Mouse (Mus musculus): Measurements from ENCODE around the gene Wdr20. TPM values are rescaled to one million over a fixed set of nuclear protein-coding genes. Genes with fewer than 3 reads are reported as not detected.

Wdr20 gene
- total RNA-seq, 1 experiment from 2014 or later: 59.0 TPM

GRCm38 (mm10) chr12:110769660-110770297 lies 32.0 kb downstream of the Wdr20 start:
- no peak for ATAC-seq (ENCODE audit: extremely low read depth, insufficient number of reproducible peaks, low FRiP score, poor library complexity, severe bottlenecking)

GRCm38 (mm10) chr12:110770479-110771247 lies 32.9 kb downstream of the Wdr20 start:
- ATAC-seq (ENCODE audit: extremely low read depth, insufficient number of reproducible peaks, low FRiP score, poor library complexity, severe bottlenecking): peak; percentile 55; the same call in 1 of the 2 replicates

DNA sequence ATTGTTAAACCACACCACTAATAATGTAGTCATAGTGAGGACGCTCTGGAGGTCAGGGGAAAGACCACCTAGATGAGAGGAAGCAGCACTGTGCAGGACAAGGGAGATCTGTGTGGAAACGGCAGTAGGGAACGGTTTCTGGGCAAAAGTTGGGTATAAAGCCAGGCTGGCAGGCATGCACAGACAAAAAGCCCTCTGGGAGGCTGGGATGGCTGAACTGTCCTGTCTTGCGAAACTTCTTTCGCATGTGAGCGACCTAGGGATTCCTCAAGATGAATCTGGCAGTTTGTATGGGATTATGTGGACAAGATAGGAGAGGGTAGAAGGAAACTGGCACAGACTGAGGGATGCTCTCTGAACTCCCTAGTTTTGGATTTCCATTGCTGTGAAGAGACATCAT lies 34.2 kb downstream of the Wdr20 start:
- no peak for ATAC-seq (ENCODE audit: extremely low read depth, insufficient number of reproducible peaks, low FRiP score, poor library complexity, severe bottlenecking)

- peak; percentile 79 for ATAC-seq (ENCODE audit: extremely low read depth, insufficient number of reproducible peaks, low FRiP score, poor library complexity, severe bottlenecking)
Observed at GRCm38 (mm10) chr12:110775628-110776426, 38.1 kb downstream of the Wdr20 start.

- peak; percentile 80 for ATAC-seq (ENCODE audit: extremely low read depth, insufficient number of reproducible peaks, low FRiP score, poor library complexity, severe bottlenecking)
Observed at GRCm38 (mm10) chr12:110777853-110778252, 40.1 kb downstream of the Wdr20 start.

DNA sequence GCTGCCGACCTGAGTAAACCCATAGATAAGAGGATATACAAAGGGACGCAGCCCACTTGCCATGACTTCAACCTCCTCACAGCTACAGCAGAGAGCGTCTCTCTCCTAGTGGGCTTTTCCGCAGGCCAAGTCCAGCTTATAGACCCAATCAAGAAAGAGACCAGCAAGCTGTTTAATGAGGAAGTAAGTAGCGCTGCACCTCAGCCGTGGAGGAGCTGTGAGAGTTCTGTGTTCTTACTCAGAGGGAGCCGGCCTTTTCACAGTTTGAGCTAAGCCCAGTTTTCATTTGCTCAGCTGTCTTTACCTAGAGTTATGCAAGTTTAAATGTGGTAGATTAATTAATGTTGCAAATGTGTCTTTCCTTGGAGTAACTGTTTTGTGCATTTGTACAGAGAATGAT lies 41.6 kb downstream of the Wdr20 start:
- ATAC-seq (ENCODE audit: extremely low read depth, insufficient number of reproducible peaks, low FRiP score, poor library complexity, severe bottlenecking): no peak

DNA sequence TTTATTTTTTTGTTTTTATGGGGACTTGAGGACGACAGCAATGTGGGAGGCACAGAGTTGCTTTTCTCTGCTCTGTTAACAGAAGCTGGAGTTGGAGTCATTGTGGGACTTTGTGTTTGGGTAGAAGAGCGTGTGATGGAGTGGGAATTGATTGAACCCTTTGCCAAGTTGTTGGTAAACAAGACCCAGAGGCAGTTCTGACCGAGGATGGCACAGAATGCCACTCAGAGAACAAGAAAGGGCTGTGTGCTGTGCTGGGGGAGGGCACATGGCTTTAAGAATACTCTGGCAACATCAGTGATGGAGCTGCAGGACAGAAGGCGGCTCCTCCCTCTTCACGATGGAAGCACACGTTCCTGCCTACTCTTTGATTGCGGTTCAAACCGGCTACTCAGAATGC lies 43.4 kb downstream of the Wdr20 start:
- no peak for ATAC-seq (ENCODE audit: extremely low read depth, insufficient number of reproducible peaks, low FRiP score, poor library complexity, severe bottlenecking)

- no peak for ATAC-seq (ENCODE audit: extremely low read depth, insufficient number of reproducible peaks, low FRiP score, poor library complexity, severe bottlenecking)
Observed at GRCm38 (mm10) chr12:110782278-110782677, 44.5 kb downstream of the Wdr20 start.

DNA sequence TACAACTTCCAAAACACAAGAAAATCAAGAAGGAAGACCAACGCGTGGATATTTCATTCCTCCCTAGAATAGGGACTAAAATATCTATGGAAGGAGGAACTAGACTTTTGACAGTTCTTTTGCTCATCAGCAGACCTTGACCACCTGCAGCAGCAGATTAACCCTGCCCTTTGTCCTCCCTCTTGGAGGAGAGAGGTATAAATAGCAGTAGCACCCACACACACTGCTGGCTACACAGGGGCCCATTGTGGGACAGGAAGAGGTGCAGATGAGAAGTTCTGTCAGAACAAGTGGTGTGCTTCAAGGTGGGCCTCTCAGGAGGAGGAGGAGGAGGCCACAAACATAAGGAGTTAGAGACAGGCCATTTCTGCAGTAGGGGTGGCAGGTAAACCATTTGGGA lies 46.5 kb downstream of the Wdr20 start:
- ATAC-seq (ENCODE audit: extremely low read depth, insufficient number of reproducible peaks, low FRiP score, poor library complexity, severe bottlenecking): no peak

DNA sequence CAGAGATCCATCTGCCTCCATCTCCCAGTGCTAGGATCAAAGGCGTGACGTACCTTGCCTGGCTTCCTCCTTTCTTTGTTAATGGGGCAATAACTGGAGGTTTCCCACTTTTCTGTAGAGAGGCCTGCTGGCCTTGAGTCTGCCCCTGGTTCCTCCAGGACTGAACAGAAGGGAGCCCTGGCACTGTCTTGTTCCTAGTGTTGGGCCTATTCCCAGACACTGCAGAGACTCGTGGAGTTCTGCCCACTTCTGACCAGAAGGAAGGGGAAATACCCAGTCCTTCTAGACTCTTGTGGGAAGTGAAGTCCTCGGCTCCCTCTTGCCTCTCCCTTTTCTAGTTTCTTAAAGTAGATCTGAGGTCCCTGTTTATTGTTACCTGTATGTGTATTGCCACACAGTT lies 48.5 kb downstream of the Wdr20 start:
- ATAC-seq (ENCODE audit: extremely low read depth, insufficient number of reproducible peaks, low FRiP score, poor library complexity, severe bottlenecking): no peak

- ATAC-seq (ENCODE audit: extremely low read depth, insufficient number of reproducible peaks, low FRiP score, poor library complexity, severe bottlenecking): no peak
Observed at GRCm38 (mm10) chr12:110790580-110790979, 52.8 kb downstream of the Wdr20 start.

DNA sequence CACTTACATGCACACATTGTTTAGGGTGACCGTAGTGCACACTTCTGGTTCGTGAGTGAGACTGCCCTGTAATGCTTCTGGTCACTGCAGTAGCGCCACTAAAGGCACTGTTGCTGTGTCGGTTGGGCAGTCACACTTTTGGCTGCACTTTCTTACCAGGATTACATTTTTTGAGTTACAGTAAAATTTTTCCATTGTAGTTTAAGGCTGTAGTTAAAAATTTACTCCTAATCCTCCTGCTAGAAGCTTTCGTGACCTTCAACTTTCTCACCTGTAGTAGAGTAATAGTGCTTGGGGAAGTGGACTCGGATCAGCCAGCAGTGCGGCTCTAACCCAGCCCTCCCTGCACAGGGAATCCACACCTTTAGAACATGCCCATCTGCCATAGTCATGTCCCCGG lies 53.3 kb downstream of the Wdr20 start:
- ATAC-seq (ENCODE audit: extremely low read depth, insufficient number of reproducible peaks, low FRiP score, poor library complexity, severe bottlenecking): no peak

DNA sequence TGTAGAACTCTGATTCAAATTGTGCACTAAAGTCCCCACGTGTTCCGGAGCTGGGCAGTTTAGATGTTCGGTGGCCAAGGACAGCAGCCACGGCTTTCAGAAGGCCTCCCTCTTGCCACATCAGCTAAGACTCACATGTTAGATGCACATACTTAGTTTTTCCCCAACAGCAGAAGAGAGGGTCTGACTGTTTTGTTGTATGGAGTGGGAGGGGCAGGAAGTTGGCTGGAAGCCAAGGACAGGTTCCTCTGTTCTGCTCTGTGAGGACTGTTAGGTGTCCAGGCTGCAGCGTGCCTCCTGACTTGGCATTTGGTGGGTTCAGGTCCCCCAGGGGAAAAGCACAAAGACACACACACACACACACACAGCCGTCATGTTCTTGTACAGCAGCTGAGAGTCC lies 57.3 kb downstream of the Wdr20 start:
- no peak for ATAC-seq (ENCODE audit: extremely low read depth, insufficient number of reproducible peaks, low FRiP score, poor library complexity, severe bottlenecking)

DNA sequence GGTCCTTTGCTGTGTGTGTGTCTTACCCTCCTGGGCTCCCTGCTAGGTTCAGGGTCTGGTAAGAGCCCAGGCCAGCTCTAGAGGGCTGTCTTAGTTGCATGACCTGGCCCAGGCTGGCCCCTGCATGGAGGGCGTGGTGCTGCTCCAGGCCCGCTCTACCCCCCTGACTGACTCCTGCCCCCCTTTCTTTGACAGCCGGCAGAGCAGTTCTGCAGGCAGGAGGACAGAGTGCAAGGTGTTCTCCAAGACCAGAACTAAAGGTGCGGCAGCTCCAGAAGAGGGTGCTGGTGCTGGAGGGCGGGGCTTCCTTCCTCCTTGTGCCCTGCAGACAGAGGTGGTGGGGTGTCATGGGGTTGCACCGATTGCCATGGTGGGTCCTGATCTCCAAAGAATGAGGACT lies 59.0 kb downstream of the Wdr20 start:
- no peak for ATAC-seq (ENCODE audit: extremely low read depth, insufficient number of reproducible peaks, low FRiP score, poor library complexity, severe bottlenecking)

DNA sequence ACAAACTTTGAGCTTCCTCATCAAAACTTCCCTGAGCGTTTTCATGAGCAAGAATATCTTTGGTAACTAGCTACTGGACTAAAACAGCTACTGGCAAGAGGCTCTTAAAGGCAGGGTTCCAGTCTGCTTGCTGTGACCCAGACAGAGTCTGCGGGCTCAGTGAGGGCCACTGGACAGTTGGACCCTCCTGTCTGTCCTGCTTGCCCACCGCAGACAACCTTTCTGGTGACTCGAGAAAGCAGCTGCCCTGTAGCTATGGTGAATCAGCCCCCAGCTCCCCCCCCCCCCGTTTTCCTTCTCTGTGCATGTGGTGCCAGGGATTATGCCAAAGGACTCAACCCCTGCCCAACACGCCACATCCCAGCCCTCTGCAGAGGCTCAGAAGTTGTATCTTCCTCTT lies 59.5 kb downstream of the Wdr20 start:
- no peak for ATAC-seq (ENCODE audit: extremely low read depth, insufficient number of reproducible peaks, low FRiP score, poor library complexity, severe bottlenecking)

- no peak for ATAC-seq (ENCODE audit: extremely low read depth, insufficient number of reproducible peaks, low FRiP score, poor library complexity, severe bottlenecking)
Observed at GRCm38 (mm10) chr12:110797842-110798431, 60.2 kb downstream of the Wdr20 start.

DNA sequence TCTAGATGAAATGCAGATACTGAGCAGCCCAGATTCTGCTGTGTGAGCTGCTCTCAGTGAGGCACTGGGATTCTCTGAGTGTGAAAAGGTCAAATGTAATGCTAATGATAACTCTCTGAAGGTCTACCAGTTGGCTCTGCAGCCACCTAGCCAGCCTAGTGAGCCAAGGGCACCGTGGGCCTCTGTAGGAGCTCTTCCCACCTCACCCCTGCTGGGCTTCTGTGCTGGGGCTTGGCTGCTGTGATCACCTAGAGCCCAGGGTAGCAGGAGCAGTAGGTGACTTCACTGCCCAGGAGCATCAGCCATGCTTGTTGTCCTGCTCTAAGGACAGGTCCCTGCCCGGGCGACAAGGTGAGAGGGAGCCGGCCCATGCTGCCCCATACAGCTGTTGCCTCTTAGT lies 61.5 kb downstream of the Wdr20 start:
- no peak for ATAC-seq (ENCODE audit: extremely low read depth, insufficient number of reproducible peaks, low FRiP score, poor library complexity, severe bottlenecking)

- no peak for ATAC-seq (ENCODE audit: extremely low read depth, insufficient number of reproducible peaks, low FRiP score, poor library complexity, severe bottlenecking)
Observed at GRCm38 (mm10) chr12:110801876-110802464, 64.2 kb downstream of the Wdr20 start.

- ATAC-seq (ENCODE audit: extremely low read depth, insufficient number of reproducible peaks, low FRiP score, poor library complexity, severe bottlenecking): no peak
Observed at GRCm38 (mm10) chr12:110802674-110803297, 65.0 kb downstream of the Wdr20 start.
